Mouse (Mus musculus): Measurements from ENCODE around the gene Tmem229a. TPM values are rescaled to one million over a fixed set of nuclear protein-coding genes. Genes with fewer than 3 reads are reported as not detected.

Tmem229a gene
- polyA plus RNA-seq (2016; fragmentation: Nextera tagmentation; extraction: Ambion mirVana): 0.13 and 0.19 TPM in 2 replicates

DNA sequence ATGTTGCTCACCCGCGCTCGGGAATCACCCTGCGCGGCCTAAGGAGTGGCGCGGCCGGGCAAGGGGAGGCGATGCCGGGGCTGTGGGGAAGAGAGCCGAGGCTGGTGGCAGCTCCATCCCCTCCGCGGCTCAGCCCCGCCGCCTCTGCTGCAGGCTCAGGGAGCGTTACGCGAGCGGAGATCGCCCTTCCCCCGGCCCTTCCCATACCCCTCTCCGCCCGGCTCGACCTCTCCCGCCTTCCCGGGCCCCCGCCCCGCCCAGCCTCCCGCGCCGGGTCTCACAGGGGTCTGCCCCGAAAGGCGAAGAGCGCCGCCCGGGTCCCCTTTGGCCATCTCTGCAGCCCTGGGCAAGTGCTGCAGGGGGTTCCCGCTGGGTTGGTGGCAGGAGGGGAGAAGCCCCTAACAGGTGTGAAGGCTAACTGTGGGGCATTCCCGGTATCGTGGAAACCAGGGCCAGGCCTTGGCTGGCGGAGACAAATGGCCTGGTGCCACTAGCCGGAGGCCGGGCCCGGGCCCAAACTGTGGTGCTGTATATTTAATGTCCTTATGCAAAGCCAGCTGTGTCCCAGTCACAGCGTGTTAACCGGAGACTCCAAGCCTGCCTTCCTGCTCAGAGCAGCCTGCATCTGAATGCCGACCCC, at the start of gene Tmem229a:
TSS of gene Tmem229a (minus strand) at position 352 of the 640 bp plus-strand sequence.
- H3K27me3 ChIP-seq (replicated peaks): peaks cover 9% of the 10 kb centered on the region
- under 1% methylated on average over 38 of the region's 46 CpGs for WGBS
- H3K27ac ChIP-seq (ENCODE audit: poor library complexity, severe bottlenecking): no peak within 1 kb of the TSS
- H3K4me3 ChIP-seq: peak within 1 kb of the TSS; percentile 61
- H3K4me2 ChIP-seq: peak within 1 kb of the TSS; percentile 98
- H3K4me1 ChIP-seq (replicated peaks): peaks cover 8% of the 10 kb centered on the region; the same call in 1 of the 2 replicates
- H3K9me3 ChIP-seq (replicated peaks): no peaks in the 10 kb centered on the region
- peak; percentile 75 for ATAC-seq (ENCODE audit: insufficient number of reproducible peaks, low FRiP score)
- H3K9ac ChIP-seq: peak within 1 kb of the TSS; percentile 52
- no peaks in the 10 kb centered on the region for H3K36me3 ChIP-seq

DNA sequence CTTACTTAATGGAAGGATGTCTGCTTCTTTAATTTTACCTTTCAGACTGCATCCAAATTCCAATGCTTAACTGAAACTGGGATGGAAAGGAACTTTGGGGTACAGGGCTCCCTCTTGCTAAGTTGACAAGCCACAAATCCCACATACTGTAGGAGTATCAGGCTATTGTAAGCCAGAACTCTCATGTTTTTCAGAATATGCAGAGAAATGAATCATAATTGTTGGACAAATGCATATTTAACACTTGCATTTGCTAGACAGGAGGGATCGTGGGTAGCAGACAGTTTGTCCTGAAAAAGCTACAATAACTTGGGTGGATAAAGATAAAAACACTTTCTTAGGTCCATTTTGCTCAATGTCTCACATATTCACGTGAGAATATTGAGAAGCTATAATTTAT, 37.7 kb upstream of the Tmem229a start:
- WGBS: 51% methylated on average over 2 of the region's 2 CpGs
- no peak for ATAC-seq (ENCODE audit: insufficient number of reproducible peaks, low FRiP score)
- no peak overlapping the region for H3K9ac ChIP-seq
- no peaks in the 10 kb centered on the region for H3K4me1 ChIP-seq (replicated peaks)
- H3K9me3 ChIP-seq (replicated peaks): no peaks in the 10 kb centered on the region
- no peak overlapping the region for H3K27ac ChIP-seq (ENCODE audit: poor library complexity, severe bottlenecking)
- H3K4me3 ChIP-seq: no peak overlapping the region
- H3K4me2 ChIP-seq: no peak overlapping the region
- H3K36me3 ChIP-seq: no peaks in the 10 kb centered on the region
- no peaks in the 10 kb centered on the region for H3K27me3 ChIP-seq (replicated peaks)

DNA sequence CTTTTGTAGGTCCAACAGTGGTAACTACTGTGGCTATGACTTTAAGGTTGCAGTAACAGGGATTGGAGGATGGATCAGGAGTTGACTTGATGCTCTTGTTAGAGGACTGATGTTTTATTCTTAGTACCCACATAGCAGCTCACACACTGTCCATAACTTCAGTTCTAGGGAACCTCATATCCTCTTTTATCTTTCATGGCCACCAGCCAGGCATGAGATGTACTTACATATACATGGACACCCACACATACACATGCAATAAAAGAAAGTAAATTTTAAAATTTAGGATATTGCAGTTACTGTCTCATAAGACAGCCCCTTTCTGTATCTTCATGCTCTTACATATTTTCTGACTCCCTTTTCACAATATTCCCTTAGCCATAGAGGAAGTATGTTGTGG, 33.7 kb upstream of the Tmem229a start:
- no peaks in the 10 kb centered on the region for H3K9me3 ChIP-seq (replicated peaks)
- H3K4me2 ChIP-seq: no peak overlapping the region
- H3K27ac ChIP-seq (ENCODE audit: poor library complexity, severe bottlenecking): no peak overlapping the region
- H3K27me3 ChIP-seq (replicated peaks): no peaks in the 10 kb centered on the region
- no peaks in the 10 kb centered on the region for H3K36me3 ChIP-seq
- no peak overlapping the region for H3K4me3 ChIP-seq
- no peaks in the 10 kb centered on the region for H3K4me1 ChIP-seq (replicated peaks)
- no peak for ATAC-seq (ENCODE audit: insufficient number of reproducible peaks, low FRiP score)
- H3K9ac ChIP-seq: no peak overlapping the region

DNA sequence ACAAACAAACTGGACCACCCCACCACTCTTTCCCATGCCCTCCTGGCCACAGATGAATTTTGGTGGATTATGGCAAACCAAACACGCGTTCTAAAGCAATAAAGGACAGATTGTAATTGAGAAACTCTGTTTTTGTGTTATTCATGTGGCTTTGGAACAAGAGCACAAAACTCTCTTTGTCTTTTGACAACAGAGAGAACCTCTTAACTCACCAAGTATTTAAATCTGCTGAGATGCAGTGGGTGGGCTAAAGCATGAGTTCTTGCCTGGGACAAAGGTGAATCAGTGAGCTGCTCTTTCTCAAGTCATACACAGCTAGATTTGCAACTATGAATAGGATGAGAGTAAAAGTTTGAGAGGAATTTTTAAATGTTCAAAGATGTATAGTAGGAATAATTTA, 20.1 kb upstream of the Tmem229a start:
- Histone ChIP-seq H3K4me2 (no peak overlapping the region), H3K9ac (no peak overlapping the region), H3K4me3 (no peak overlapping the region), H3K4me1 (replicated peaks) (no peaks in the 10 kb centered on the region), H3K27ac (ENCODE audit: poor library complexity, severe bottlenecking) (no peak overlapping the region), H3K27me3 (replicated peaks) (no peaks in the 10 kb centered on the region), H3K9me3 (replicated peaks) (no peaks in the 10 kb centered on the region), H3K36me3 (no peaks in the 10 kb centered on the region)
- 64% methylated on average over 2 of the region's 2 CpGs for WGBS
- no peak for ATAC-seq (ENCODE audit: insufficient number of reproducible peaks, low FRiP score)

DNA sequence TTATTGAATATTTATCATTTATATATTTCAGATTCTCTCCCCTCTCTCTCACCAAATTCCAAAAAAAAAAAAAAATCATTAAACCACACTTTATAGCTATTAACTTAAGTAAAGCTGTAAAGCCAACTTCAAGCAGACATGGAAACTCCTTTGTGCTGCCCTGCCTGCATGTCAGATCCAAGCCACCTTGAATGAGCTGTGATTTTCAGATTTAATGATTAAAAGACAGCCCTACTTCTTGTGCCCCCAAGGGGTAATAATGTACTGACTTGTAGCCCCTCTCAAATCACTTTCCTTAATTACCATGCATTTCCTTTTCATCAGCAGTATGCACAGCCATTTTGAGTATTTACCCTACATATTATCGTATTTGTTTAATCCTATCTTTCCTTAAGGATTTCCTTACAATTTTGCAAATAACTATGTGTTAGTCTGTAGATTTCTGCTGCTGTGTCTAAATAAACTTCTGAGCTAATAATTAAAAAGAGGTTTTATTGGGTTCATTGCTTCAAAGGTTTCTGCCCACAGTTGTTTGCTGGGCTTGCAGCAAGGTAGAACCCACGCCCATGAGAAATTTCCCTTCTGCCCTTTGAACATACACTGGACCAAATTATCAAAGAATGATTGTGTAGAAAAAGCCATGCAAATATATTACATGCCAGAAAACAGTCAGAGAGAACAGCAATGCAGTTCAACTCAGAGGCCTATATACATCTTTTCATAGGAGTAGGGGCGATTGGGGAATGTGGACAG, 12.6 kb upstream of the Tmem229a start:
- Histone ChIP-seq H3K4me2 (no peak overlapping the region), H3K27ac (ENCODE audit: poor library complexity, severe bottlenecking) (no peak overlapping the region), H3K4me3 (no peak overlapping the region), H3K4me1 (replicated peaks) (no peaks in the 10 kb centered on the region), H3K9me3 (replicated peaks) (no peaks in the 10 kb centered on the region), H3K36me3 (no peaks in the 10 kb centered on the region), H3K27me3 (replicated peaks) (no peaks in the 10 kb centered on the region), H3K9ac (no peak overlapping the region)
- no peak for ATAC-seq (ENCODE audit: insufficient number of reproducible peaks, low FRiP score)
- 79% methylated on average over 3 of the region's 3 CpGs for WGBS

DNA sequence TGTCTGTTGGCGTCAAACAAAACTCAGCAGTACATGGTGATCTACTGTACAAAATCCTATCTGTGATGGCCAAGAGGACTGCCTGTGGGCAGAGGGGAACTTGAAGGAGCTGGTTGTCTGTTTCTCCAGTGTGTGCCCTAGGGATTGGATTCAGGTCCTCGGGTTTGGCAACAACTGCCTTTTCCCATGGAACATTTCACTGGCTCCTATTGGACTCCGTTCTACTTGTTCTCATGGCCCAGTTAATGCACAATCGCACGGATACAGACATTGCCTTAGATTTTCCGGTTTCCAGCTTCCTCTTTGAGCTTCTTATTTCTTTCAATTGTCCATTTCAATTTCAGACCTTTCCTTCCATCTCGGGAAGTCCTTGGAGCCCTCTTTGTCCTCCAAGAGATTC, 11.6 kb upstream of the Tmem229a start:
- Histone ChIP-seq H3K27ac (ENCODE audit: poor library complexity, severe bottlenecking) (no peak overlapping the region), H3K36me3 (no peaks in the 10 kb centered on the region), H3K4me1 (replicated peaks) (no peaks in the 10 kb centered on the region), H3K9ac (no peak overlapping the region), H3K9me3 (replicated peaks) (no peaks in the 10 kb centered on the region), H3K27me3 (replicated peaks) (no peaks in the 10 kb centered on the region), H3K4me3 (no peak overlapping the region), H3K4me2 (no peak overlapping the region)
- WGBS: 79% methylated on average over 7 of the region's 7 CpGs
- ATAC-seq (ENCODE audit: insufficient number of reproducible peaks, low FRiP score): no peak

DNA sequence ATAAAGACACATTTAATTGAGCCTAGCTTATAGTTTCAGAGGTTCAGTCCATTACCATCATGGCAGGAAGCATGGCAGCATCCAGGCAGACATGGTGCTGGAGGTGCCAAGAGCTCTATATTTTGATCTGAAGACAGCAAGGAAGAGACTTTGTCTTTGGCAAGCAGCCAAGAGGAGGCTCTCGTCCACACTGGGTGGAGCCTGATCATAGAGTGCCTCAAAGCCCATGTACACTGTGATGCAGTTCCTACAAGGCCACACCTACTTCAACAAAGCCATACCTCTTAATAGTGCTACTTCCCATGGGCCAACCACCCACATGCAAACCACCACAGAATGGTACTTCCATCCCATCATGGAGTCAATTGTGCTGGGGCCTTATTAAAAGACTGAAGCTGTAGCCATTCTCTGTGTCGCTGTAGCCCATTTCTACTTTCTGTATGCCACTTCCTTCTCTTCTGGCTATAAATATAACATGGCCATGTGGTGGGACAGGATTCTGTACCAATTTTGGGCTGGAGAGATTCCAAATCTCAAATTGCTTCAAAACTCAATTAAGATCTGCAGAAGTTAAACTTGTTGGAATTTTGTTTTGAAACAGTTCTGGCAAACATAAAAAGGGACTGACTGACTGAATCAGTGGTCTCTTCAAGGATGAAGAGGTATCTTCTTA, 10.0 kb upstream of the Tmem229a start:
- 66% methylated on average over 2 of the region's 2 CpGs for WGBS
- Histone ChIP-seq H3K27ac (ENCODE audit: poor library complexity, severe bottlenecking) (no peak overlapping the region), H3K9ac (no peak overlapping the region), H3K4me1 (replicated peaks) (no peaks in the 10 kb centered on the region), H3K36me3 (no peaks in the 10 kb centered on the region), H3K9me3 (replicated peaks) (no peaks in the 10 kb centered on the region), H3K27me3 (replicated peaks) (no peaks in the 10 kb centered on the region), H3K4me2 (no peak overlapping the region), H3K4me3 (no peak overlapping the region)
- no peak for ATAC-seq (ENCODE audit: insufficient number of reproducible peaks, low FRiP score)

DNA sequence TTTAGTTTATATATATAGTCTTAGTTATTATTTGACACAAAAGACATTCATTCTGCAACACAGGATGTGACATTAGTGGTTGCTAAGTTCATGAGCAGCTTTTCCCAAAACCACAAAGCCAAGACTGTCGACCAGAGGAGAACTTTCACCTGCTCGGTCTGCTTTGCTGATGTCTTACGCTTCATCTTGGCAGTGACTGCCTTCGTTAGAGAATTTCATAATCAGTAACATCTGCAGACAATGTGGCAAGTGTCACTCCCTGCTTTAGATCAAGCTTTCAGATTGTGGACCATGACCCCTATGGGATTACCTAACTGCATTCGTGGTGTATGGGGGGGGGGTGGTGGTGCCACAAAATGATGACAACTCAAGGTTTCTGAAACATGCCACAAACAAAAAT, 7.7 kb upstream of the Tmem229a start:
- WGBS: 75% methylated on average over 5 of the region's 5 CpGs
- no peak for ATAC-seq (ENCODE audit: insufficient number of reproducible peaks, low FRiP score)
- Histone ChIP-seq H3K9me3 (replicated peaks) (no peaks in the 10 kb centered on the region), H3K4me3 (no peak overlapping the region), H3K4me1 (replicated peaks) (no peaks in the 10 kb centered on the region), H3K27me3 (replicated peaks) (no peaks in the 10 kb centered on the region), H3K4me2 (no peak overlapping the region), H3K9ac (no peak overlapping the region), H3K36me3 (no peaks in the 10 kb centered on the region), H3K27ac (ENCODE audit: poor library complexity, severe bottlenecking) (no peak overlapping the region)

DNA sequence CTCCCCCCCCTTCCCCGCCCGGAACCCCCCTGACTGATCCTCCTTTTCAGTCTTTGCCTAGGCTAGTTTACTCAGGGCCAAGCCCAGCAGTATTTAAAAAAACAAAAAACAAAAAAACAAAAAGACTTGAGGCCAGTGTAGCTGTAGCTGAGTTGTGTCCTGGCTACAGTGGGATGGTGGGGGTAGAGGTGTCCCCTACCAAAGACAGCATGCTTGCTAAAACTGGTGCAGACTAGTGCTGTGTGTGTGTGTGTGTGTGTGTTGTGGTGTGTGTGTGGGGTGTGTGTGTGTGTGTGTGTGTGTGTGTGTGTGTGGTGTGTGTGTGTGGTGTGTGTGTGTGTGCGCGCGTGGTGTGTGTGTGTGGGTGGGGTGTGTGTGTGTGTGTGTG, 483 bp upstream of the Tmem229a start:
- Histone ChIP-seq H3K4me2 (peak overlapping the region; percentile 98), H3K4me1 (replicated peaks) (peaks cover 8% of the 10 kb centered on the region; the same call in 1 of the 2 replicates), H3K36me3 (no peaks in the 10 kb centered on the region), H3K9ac (peak overlapping the region; percentile 52; the same call in 1 of the 2 replicates), H3K9me3 (replicated peaks) (no peaks in the 10 kb centered on the region), H3K4me3 (peak overlapping the region; percentile 61; the same call in 1 of the 2 replicates), H3K27ac (ENCODE audit: poor library complexity, severe bottlenecking) (no peak overlapping the region), H3K27me3 (replicated peaks) (peaks cover 9% of the 10 kb centered on the region)
- 9% methylated on average over 2 of the region's 5 CpGs for WGBS
- no peak for ATAC-seq (ENCODE audit: insufficient number of reproducible peaks, low FRiP score)

DNA sequence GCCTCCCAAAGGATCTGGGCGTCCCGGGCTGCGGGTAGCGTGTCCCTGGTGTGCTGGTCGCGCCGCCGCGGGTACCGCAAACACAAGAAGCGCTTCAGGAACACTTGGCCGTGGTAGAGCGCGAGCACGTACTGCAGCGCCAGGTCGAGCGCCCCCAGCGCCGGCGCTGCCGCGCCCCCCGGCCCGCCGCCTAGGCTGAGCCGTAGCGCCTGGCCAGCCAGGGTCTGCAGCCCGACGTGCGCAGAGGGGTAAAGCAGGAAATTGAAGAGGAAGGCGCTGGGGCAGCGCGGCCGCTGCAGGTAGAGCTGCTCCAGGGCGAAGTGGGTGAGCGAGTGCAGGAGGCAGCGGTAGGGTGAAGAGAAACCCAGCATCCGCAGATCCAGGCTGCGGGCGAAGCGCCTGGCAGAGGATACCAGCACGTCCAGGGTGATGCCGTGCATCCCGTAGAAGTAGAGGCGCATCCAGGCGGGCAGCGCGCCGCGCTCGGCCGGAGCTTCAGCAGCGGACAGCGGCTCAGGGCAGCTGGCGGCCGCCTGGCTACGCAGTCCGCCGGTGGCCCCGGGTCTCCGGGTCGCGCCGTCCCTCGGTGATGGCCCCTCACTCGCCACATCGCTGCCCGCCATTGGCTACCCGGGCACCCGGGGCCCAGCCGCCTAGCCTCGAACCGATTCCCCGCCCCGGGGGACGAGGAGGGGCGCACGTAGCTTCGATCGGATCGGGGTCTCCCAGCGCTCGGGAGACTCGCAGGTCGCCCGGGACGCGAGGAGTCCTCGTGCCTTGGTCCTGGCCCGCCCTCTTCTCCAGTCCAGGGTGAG, 759 bp downstream of the Tmem229a start:
- under 1% methylated on average over 91 of the region's 91 CpGs for WGBS
- Histone ChIP-seq H3K4me3 (peak overlapping the region; percentile 61), H3K4me2 (peak overlapping the region; percentile 98), H3K27me3 (replicated peaks) (peaks cover 9% of the 10 kb centered on the region), H3K9me3 (replicated peaks) (no peaks in the 10 kb centered on the region), H3K36me3 (no peaks in the 10 kb centered on the region), H3K4me1 (replicated peaks) (peaks cover 8% of the 10 kb centered on the region; the same call in 1 of the 2 replicates), H3K9ac (peak overlapping the region; percentile 52), H3K27ac (ENCODE audit: poor library complexity, severe bottlenecking) (no peak overlapping the region)
- ATAC-seq (ENCODE audit: insufficient number of reproducible peaks, low FRiP score): peak; percentile 73

DNA sequence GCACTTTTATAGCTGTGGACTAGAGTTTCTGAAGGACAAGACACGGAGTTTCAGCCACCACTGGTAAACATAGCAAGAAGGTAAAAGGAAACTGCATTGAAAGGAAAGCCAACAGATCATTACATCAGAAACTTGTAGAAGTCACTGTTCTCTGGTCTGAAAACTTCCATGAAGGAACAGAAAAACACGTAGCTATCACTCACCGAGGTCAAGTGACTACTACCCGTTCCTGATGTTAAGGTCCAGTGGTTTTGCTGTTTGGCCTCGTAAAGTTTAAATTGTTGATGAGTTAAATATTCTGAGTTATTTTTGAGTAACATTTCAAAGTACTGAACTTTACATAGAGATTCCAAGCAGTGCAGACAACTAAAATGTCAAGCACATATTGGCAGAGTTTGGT, 2.0 kb downstream of the Tmem229a start:
- Histone ChIP-seq H3K9me3 (replicated peaks) (no peaks in the 10 kb centered on the region), H3K4me2 (no peak overlapping the region), H3K4me1 (replicated peaks) (peaks cover 8% of the 10 kb centered on the region; the same call in 1 of the 2 replicates), H3K27me3 (replicated peaks) (peaks cover 9% of the 10 kb centered on the region), H3K36me3 (no peaks in the 10 kb centered on the region), H3K9ac (no peak overlapping the region), H3K4me3 (no peak overlapping the region), H3K27ac (ENCODE audit: poor library complexity, severe bottlenecking) (no peak overlapping the region)
- ATAC-seq (ENCODE audit: insufficient number of reproducible peaks, low FRiP score): no peak
- 74% methylated on average over 5 of the region's 5 CpGs for WGBS

All from heart, embryonic 12.5 days (tissue).